Mouse (Mus musculus) NIH3T3 (cell line): ENCODE measurements around the gene Ascc2.

Experiments
- DNase-seq: peaks from one replicate; pipeline ENCODE4 v3.0.0-alpha.2; 2012; ENCODE audit warnings: low read depth

Ascc2 gene

GRCm38 (mm10) chr11:4637534-4638234 is at the start of gene Ascc2:
Ascc2 (plus strand) TSS chr11:4637747.
- DNase-seq = peak; percentile 98

GRCm38 (mm10) chr11:4591811-4592210 is 45.7 kb upstream of the Ascc2 start:
- DNase-seq = no peak

GRCm38 (mm10) chr11:4593491-4593848 is 44.1 kb upstream of the Ascc2 start:
- no peak for DNase-seq

- no peak for DNase-seq
Measured at GRCm38 (mm10) chr11:4593849-4594607, 43.5 kb upstream of the Ascc2 start.

- DNase-seq = peak; percentile 99
Measured at GRCm38 (mm10) chr11:4594608-4595500, 42.7 kb upstream of the Ascc2 start, which contains the start of gene Mtmr3. Mtmr3 (minus strand) TSS chr11:4594863.

GRCm38 (mm10) chr11:4598411-4598810 is 39.1 kb upstream of the Ascc2 start:
- DNase-seq = no peak

GRCm38 (mm10) chr11:4599916-4600315 is 37.6 kb upstream of the Ascc2 start:
- no peak for DNase-seq

- DNase-seq = no peak
Measured at GRCm38 (mm10) chr11:4601890-4602289, 35.7 kb upstream of the Ascc2 start.

- peak; percentile 37 for DNase-seq
Measured at GRCm38 (mm10) chr11:4602691-4603441, 34.7 kb upstream of the Ascc2 start.

GRCm38 (mm10) chr11:4604441-4604840 is 33.1 kb upstream of the Ascc2 start:
- no peak for DNase-seq

GRCm38 (mm10) chr11:4605414-4605813 is 32.1 kb upstream of the Ascc2 start:
- peak; percentile 31 for DNase-seq

GRCm38 (mm10) chr11:4606541-4606940 is 31.0 kb upstream of the Ascc2 start:
- DNase-seq = no peak

- DNase-seq = no peak
Measured at GRCm38 (mm10) chr11:4611904-4612303, 25.6 kb upstream of the Ascc2 start.

GRCm38 (mm10) chr11:4620017-4620485 is 17.5 kb upstream of the Ascc2 start, which contains the start of gene Gm11032:
Gm11032 (plus strand) TSS chr11:4620067.
- DNase-seq = no peak

GRCm38 (mm10) chr11:4620501-4621108 is 16.9 kb upstream of the Ascc2 start:
- DNase-seq = no peak

- DNase-seq = peak; percentile 78
Measured at GRCm38 (mm10) chr11:4621866-4622265, 15.7 kb upstream of the Ascc2 start.

- peak; percentile 28 for DNase-seq
Measured at GRCm38 (mm10) chr11:4622442-4622986, 15.0 kb upstream of the Ascc2 start.

GRCm38 (mm10) chr11:4622997-4623396 is 14.6 kb upstream of the Ascc2 start:
- no peak for DNase-seq

- no peak for DNase-seq
Measured at GRCm38 (mm10) chr11:4625931-4626330, 11.6 kb upstream of the Ascc2 start.

- DNase-seq = no peak
Measured at GRCm38 (mm10) chr11:4627636-4628035, 9.9 kb upstream of the Ascc2 start.

GRCm38 (mm10) chr11:4629861-4630280 is 7.7 kb upstream of the Ascc2 start:
- no peak for DNase-seq
